Mouse (Mus musculus) stomach, postnatal 0 days (tissue): ENCODE results near the gene Enho.

Experiments used
- CTCF ChIP-seq: IDR thresholded peaks from 2 replicates; pipeline ENCODE4 v1.5.1; 2016; ENCODE audit warnings: antibody characterized with exemption, low read depth, mild to moderate bottlenecking, moderate library complexity
- EP300 ChIP-seq: optimal IDR thresholded peaks from 2 replicates; pipeline ENCODE3; 2016; ENCODE audit warnings: antibody characterized with exemption

- TF ChIP-seq CTCF (no peak), EP300 (no peak)
These were observed 41.1 kb upstream of the Enho start for GRCm38 (mm10) chr4:41681176-41681575.
